Mouse (Mus musculus): Measurements from ENCODE around the gene Ccdc85a.

GRCm38 (mm10) chr11:28630771-28631170 lies 46.6 kb upstream of the Ccdc85a start:
- TF ChIP-seq CTCF (IDR thresholded peaks at IDR 0.05), result no peak
- TF ChIP-seq POLR2A (IDR thresholded peaks at IDR 0.05; ENCODE audit: insufficient read depth, low read depth, low read length), result no peak
